8 mouse cellular contexts compared by ENCODE assay signal in the genomic region with DNA sequence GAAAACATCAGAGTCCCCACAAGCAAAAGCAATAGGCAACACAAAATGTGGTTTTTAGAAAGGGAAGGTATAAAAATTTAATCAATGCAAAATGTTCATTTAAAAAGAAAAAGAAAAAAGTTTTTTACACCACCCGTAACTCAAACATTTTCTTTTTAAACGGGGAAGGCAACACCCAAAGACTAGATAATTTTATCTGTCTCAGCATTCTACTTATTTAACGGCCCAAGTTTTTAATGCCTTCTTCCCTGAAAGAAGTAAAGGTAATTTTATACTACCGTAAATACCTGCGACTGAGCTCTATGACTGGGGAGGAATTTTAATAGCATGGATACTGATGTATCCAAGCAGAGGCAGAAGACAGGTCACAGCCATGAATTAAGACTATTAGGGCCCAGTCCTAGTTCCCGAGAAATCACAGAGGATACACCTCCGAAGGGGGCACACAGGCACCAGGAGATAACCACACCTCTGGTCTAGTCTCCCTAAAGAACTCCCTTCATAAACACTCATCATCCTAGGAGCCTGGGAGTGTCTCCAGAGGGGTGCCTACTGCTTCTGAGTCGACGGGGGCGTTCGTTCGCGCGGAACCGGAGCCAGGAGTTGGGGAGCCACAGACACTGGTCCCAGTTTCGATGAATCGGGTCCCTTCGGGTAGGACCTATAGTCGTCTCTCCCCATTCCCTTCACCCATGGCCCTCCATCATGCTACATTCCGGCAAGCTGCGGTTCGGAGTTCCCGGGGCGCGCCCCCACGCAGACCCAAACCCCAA. TPM values are rescaled to one million over a fixed set of nuclear protein-coding genes. Genes with fewer than 3 reads are reported as not detected.
A peak's percentile ranks its signal among the peaks of the same experiment; 100 is the strongest.
DNase-seq lines count a peak whose midpoint lies in the region; ATAC-seq lines count a peak whose summit lies in the region.

No protein-coding gene starts in this region.

- H3K9ac ChIP-seq in heart, embryonic 16.5 days (ENCODE audit: low read length), result peak overlapping the region; percentile 98
- peak overlapping the region; percentile 99 for H3K9ac ChIP-seq in liver, embryonic 16.5 days (ENCODE audit: low read depth, low read length)

- 9% methylated on average over 26 of the region's 26 CpGs for WGBS in heart, embryonic 16.5 days
- WGBS in liver, embryonic 16.5 days (ENCODE audit: insufficient replicate concordance), result 3% methylated on average over 26 of the region's 26 CpGs

- H3K9me3 ChIP-seq in heart, embryonic 16.5 days (replicated peaks; ENCODE audit: control insufficient read depth, low read length), result no peaks in the 10 kb centered on the region
- no peaks in the 10 kb centered on the region for H3K9me3 ChIP-seq in liver, embryonic 16.5 days (replicated peaks; ENCODE audit: control insufficient read depth, low read length)

- peak overlapping the region; percentile 89 for H3K4me2 ChIP-seq in heart, embryonic 16.5 days (ENCODE audit: low read depth, low read length)
- H3K4me2 ChIP-seq in liver, embryonic 16.5 days (ENCODE audit: low read depth, low read length), result peak overlapping the region; percentile 78

- peak overlapping the region; percentile 97 for H3K4me3 ChIP-seq in heart, embryonic 16.5 days (ENCODE audit: low read length)
- H3K4me3 ChIP-seq in liver, embryonic 16.5 days (ENCODE audit: low read depth, low read length), result peak overlapping the region; percentile 97

- peak overlapping the region; percentile 95 for H3K27ac ChIP-seq in heart, embryonic 16.5 days (ENCODE audit: low read length)
- H3K27ac ChIP-seq in liver, embryonic 16.5 days (ENCODE audit: low read length), result peak overlapping the region; percentile 92

- DNase-seq in frontal cortex, postnatal 36 days (ENCODE audit: low spot score in 2 of 2), result peak; percentile 30 to 37
- DNase-seq in frontal cortex, postnatal 10 days (ENCODE audit: low spot score in 2 of 2), result no peak
- DNase-seq in 3T3-L1 (ENCODE audit: low read depth, low spot score), result peak; percentile 41
- DNase-seq in adipocyte (ENCODE audit: low spot score), result peak; percentile 25
- DNase-seq in right cerebral cortex, postnatal 10 days (ENCODE audit: low spot score in 2 of 2), result peak; percentile 39 to 46
- no peak for DNase-seq in thymus, postnatal 0 days (ENCODE audit: low spot score)

- H3K36me3 ChIP-seq in heart, embryonic 16.5 days (ENCODE audit: control insufficient read depth, insufficient read depth), result no peaks in the 10 kb centered on the region
- no peaks in the 10 kb centered on the region for H3K36me3 ChIP-seq in liver, embryonic 16.5 days (ENCODE audit: control insufficient read depth, insufficient read depth)

- ATAC-seq in heart, embryonic 16.5 days (replicated peaks; ENCODE audit: extremely low read depth, insufficient read depth, low FRiP score), result peak; percentile 20
- peak; percentile 19; the same call in 1 of the 2 replicates for ATAC-seq in liver, embryonic 16.5 days (ENCODE audit: low read depth)

- no peaks in the 10 kb centered on the region for H3K27me3 ChIP-seq in heart, embryonic 16.5 days (ENCODE audit: control insufficient read depth, insufficient read depth, low read length)
- no peaks in the 10 kb centered on the region for H3K27me3 ChIP-seq in liver, embryonic 16.5 days (ENCODE audit: control insufficient read depth, insufficient read depth, low read depth, low read length)

- H3K4me1 ChIP-seq in heart, embryonic 16.5 days (ENCODE audit: control insufficient read depth, insufficient read depth, low read length), result peaks cover 15% of the 10 kb centered on the region
- peaks cover 33% of the 10 kb centered on the region for H3K4me1 ChIP-seq in liver, embryonic 16.5 days (ENCODE audit: control insufficient read depth, low read depth, low read length)

RNA-seq across cellular contexts. Expression of gene Jak1, which starts 0.9 kb away (rescaled TPM):
- 63.3 and 65.7 TPM in 2 replicates for polyA plus RNA-seq in heart, embryonic 16.5 days (2015; fragmentation: Nextera tagmentation; extraction: Ambion mirVana)
- 48.2 and 48.3 TPM in 2 replicates for polyA plus RNA-seq in liver, embryonic 16.5 days (2015; fragmentation: Nextera tagmentation; extraction: Ambion mirVana)
- polyA plus RNA-seq in thymus, postnatal 0 days (2015; fragmentation: Nextera tagmentation; extraction: Ambion mirVana), result 146 and 151 TPM in 2 replicates

Comparison
In these comparisons a context has a peak if more than half of its experiments do, and no peak if none do; other contexts are left out.
1. DNase-seq: peak in frontal cortex, postnatal 36 days (2 of 2), 3T3-L1 (single experiment), adipocyte (single experiment) and right cerebral cortex, postnatal 10 days (2 of 2); none in frontal cortex, postnatal 10 days (0 of 2) and thymus, postnatal 0 days (single experiment).